Mouse (Mus musculus): ENCODE measurements around the gene 2810004N23Rik.

DNA sequence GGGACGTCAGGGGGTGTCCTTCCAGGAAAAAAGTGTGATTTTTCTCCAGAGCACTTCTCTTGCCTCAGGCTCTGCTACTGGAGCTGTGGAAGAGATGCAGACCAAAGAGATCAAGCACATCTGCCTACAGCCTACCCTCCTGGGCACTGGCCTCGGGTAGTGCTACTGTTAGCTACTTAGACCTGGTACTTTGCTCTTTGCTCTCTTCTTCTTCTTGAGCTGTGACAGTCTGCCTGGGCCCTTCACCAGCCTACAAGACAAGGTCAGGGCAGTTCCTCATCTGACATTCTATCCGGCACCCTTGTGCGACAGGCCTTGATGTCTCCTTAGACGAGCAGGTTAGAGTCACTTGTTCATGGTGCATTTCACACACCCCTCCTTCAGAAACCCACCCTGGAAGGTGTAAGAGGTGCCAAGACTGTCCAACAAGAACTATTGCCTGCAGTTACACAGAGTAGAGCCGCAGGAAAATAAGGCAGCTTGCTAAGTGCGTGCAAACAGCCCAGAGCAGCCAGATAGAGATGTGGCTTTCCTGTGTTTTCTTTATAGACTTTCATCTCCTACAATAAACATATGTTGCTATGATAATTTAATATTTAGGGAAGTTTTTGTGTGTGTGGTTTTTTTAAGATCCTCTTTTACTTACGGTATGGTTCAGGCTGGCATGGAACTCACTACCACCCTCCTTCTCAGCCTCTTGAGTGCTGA, 67.0 kb downstream of the 2810004N23Rik start:
- TF ChIP-seq POLR2A (IDR thresholded peaks at IDR 0.05; ENCODE audit: low read depth, low read length) = no peak
- no peak for TF ChIP-seq CTCF (conservative IDR thresholded peaks at IDR 0.05; ENCODE audit: insufficient read depth, insufficient read length, low read depth, low read length)
